Mouse (Mus musculus) erythroblast, embryonic 14.5 days (primary cell): ENCODE measurements at regions not wholly inside any gene's neighbourhood (a gene's known extent, or its start where the extent isn't known, plus 50 kb on each side); places are given as distances from the start of the nearest gene placed in this dataset.

ENCODE experiments used
- GATA1 ChIP-seq: IDR thresholded peaks from 2 replicates; pipeline ENCODE4 v1.6.1; 2012; ENCODE audit warnings: low read length, inconsistent platforms, mixed read lengths
- TAL1 ChIP-seq: IDR thresholded peaks from 3 replicates; pipeline ENCODE4 v1.6.1; 2012; ENCODE audit warnings: low read length, inconsistent platforms, mixed read lengths

GRCm38 (mm10) chr10:83850881-83851280 lies 128.2 kb downstream of the 1500009L16Rik start:
- no peak for TF ChIP-seq TAL1
- TF ChIP-seq GATA1: no peak
